Mouse (Mus musculus) kidney, adult 2 months (tissue): ENCODE data around the gene Aimp2. TPM values are rescaled to one million over a fixed set of nuclear protein-coding genes. Genes with fewer than 3 reads are reported as not detected.

ENCODE experiments used
- DNase-seq: peaks from one replicate; pipeline ENCODE4 v3.0.0; 2021
- H3K27ac ChIP-seq: fragments of 200-500 bp; 2 replicates; pipeline ENCODE4 v1.5.1; 2012; ENCODE audit warnings: low read depth, low read length, control low read depth, inconsistent platforms; ENCODE audit not compliant: insufficient read depth
- H3K27me3 ChIP-seq: fragments of 200-500 bp; replicated peaks from 2 replicates; pipeline ENCODE4 v1.6.1; 2012; ENCODE audit warnings: mild to moderate bottlenecking, moderate library complexity, low read length, inconsistent platforms; ENCODE audit not compliant: control insufficient read depth, insufficient read depth
- H3K36me3 ChIP-seq: fragments of 200-500 bp; 2 replicates; pipeline ENCODE4 v1.6.1; 2012; ENCODE audit warnings: mild to moderate bottlenecking, moderate library complexity, low read length, inconsistent platforms; ENCODE audit not compliant: control insufficient read depth, insufficient read depth
- H3K4me1 ChIP-seq: fragments of 200-500 bp; 2 replicates; pipeline ENCODE4 v1.6.1; 2011; ENCODE audit warnings: low read length; ENCODE audit not compliant: control insufficient read depth, insufficient read depth
- H3K4me3 ChIP-seq: fragments of 200-500 bp; 2 replicates; pipeline ENCODE4 v1.5.1; 2011; ENCODE audit warnings: mild to moderate bottlenecking, low read depth, low read length, control low read depth; ENCODE audit not compliant: insufficient read depth
- CTCF ChIP-seq: fragments of 200-500 bp; conservative IDR thresholded peaks from 2 replicates; pipeline ENCODE4 v1.5.1; 2011; ENCODE audit warnings: low read depth, mild to moderate bottlenecking, control low read depth, low read length, moderate library complexity, mixed read lengths; ENCODE audit not compliant: insufficient read depth, insufficient read length
- POLR2A ChIP-seq: fragments of 200-500 bp; IDR thresholded peaks from one replicate; pipeline ENCODE4 v1.6.1; 2011; ENCODE audit warnings: low read depth, low read length, control low read depth
- WGBS: fragments of 180-500 bp; shearing (Covaris S2); methylation state at CpG from one replicate; pipeline ENCODE4 v1.1.7; 2018; 5-methylcytosine and 5-hydroxymethylcytosine counted together
- polyA plus RNA-seq: library from polyadenylated mRNA; depleted of rRNA; stranded (reverse); fragments of >200 nt; gene quantifications from 2 replicates; pipeline ENCODE4 v1.2.3, GENCODE M21; 2012

Gene Aimp2
- polyA plus RNA-seq, 1 experiment: 41.9 TPM

DNA sequence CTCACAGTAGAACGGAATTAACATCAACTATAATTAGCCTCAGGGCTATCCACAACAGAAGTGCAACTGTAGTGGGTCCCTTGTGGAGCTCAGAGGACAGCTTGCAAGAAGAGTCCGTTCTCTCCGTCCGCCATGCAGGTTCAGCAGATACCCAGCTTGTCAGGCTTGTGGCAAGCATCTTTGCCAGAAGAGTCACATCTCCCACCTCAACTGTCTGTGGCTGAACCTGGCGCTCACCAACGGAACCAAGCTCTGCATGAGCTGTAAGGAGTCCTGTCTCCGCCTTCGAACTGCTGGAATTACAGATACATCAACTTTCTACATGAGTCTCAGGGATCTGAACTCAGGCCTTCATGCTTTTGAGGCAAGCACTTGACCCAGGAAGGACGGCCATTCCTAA, 26.5 kb upstream of the Aimp2 start:
- Histone ChIP-seq H3K4me3 (no peak overlapping the region), H3K4me1 (no peaks in the 10 kb centered on the region), H3K27ac (no peak overlapping the region), H3K27me3 (no peaks in the 10 kb centered on the region), H3K36me3 (no peaks in the 10 kb centered on the region)
- no peak for TF ChIP-seq CTCF
- DNase-seq: no peak
- WGBS: 86% methylated on average over 9 of the region's 9 CpGs

DNA sequence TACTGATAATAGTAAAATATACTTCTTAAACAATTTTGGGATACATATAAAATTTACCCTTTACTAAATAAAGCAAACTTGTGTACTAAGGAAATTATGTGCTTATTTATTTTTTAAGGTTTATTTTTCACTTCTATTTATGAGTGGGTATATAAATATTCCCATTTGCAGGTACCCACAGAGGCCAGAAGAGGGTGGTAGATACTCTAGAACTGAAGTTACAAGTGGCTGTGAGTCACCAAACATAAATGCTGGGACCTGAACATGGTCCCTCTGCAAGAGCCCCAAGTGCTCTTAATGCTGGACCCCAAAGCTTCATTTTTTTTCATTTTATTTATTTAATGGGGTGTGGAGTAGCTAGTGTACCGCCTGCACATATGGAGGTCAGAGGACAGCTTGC, 24.2 kb upstream of the Aimp2 start:
- Histone ChIP-seq H3K4me3 (no peak overlapping the region), H3K36me3 (no peaks in the 10 kb centered on the region), H3K4me1 (no peaks in the 10 kb centered on the region), H3K27me3 (no peaks in the 10 kb centered on the region), H3K27ac (no peak overlapping the region)
- no peak for DNase-seq
- WGBS: 94% methylated on average over 1 of the region's 1 CpGs
- no peak for TF ChIP-seq POLR2A
- TF ChIP-seq CTCF: no peak

DNA sequence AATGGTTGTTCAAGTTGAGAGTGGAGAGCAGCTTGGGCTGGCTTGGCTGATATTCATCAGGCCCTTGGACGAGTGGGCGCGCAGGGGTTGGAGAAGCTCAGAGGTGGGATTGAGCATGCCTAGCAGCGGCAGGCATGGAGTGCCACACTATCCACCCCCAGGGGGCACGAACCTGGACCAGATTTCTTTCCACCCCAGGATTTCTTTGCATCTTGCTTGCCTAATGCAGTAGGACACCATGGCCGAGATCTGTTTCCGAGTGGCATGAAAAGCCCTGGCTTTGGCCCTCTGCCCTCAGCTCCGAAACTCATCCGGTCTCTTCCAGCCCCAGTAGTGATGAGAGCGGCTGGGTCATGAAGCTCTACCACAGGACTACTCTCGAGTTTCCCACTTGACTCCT, 23.8 kb upstream of the Aimp2 start:
- TF ChIP-seq POLR2A (no peak), CTCF (no peak)
- no peaks in the 10 kb centered on the region for H3K27me3 ChIP-seq
- H3K36me3 ChIP-seq: no peaks in the 10 kb centered on the region
- H3K4me3 ChIP-seq: no peak overlapping the region
- H3K4me1 ChIP-seq: no peaks in the 10 kb centered on the region
- no peak overlapping the region for H3K27ac ChIP-seq
- WGBS: 85% methylated on average over 11 of the region's 11 CpGs
- DNase-seq: no peak

DNA sequence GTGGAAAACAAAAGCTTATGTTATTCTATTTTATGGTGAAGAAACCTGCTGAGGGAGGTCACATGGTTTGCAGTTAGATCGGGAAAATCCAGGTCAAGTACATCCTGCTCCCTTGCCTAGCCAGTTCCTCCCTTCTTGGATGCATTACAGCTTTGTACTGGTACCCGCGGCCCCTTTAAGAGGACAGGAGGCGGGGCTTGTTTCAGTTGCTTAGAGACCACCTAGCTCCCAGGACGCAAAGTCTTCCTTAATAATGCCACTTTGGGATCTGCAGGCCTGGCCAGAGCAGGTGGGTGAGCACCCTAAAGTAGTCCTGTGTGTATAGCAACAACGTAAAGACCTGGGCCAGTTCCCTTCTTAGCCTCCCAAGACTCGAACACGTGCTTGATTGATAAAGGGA, 23.2 kb upstream of the Aimp2 start, which contains the start of gene Rsph10b:
TSS of gene Rsph10b (plus strand) at position 205 of the 400 bp plus-strand sequence.
- Histone ChIP-seq H3K27ac (no peak within 1 kb of the TSS), H3K4me3 (no peak within 1 kb of the TSS), H3K27me3 (no peaks in the 10 kb centered on the region), H3K4me1 (no peaks in the 10 kb centered on the region), H3K36me3 (no peaks in the 10 kb centered on the region; the same call in 1 of the 2 replicates)
- TF ChIP-seq CTCF (no peak), POLR2A (no peak)
- 26% methylated on average over 8 of the region's 8 CpGs for WGBS
- peak; percentile 3 for DNase-seq

DNA sequence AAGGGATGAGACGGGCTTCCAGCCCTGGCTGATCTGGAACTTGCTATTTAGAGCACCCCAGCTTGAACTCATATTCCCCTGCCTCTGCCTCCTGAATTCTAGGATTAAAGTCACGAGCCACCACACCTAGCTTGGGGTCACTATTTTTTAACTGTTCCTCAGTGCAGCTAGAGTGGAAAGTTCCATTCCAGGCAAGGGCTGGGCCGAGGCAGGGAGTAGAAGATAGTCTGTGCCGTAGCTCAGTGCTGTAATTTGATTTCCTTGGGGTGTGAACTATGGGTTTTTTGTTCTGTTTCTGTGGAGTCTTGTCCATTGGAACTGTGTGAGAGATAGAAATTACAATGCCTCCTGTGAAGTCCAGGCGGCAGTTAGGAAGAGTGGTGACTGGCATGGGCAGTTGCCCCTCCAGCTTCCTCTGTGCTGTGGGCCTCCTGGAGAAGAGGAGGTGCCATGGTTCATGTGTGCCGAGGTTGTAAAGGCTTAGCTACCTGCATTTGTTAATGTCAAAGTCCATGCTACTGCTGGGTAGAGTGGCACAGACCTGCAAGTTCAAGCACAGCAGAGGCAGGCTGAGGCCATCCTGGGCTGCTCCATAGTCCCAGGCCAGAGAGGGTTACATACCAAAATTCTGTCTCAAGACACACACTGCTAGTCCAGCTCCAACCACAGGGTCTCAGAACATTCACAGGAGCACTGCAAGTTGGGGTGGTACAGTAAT, 22.4 kb upstream of the Aimp2 start:
- Histone ChIP-seq H3K36me3 (no peaks in the 10 kb centered on the region; the same call in 1 of the 2 replicates), H3K4me3 (no peak overlapping the region), H3K4me1 (no peaks in the 10 kb centered on the region), H3K27me3 (no peaks in the 10 kb centered on the region), H3K27ac (no peak overlapping the region)
- no peak for TF ChIP-seq CTCF
- no peak for TF ChIP-seq POLR2A
- WGBS: 83% methylated on average over 6 of the region's 6 CpGs
- DNase-seq: no peak

DNA sequence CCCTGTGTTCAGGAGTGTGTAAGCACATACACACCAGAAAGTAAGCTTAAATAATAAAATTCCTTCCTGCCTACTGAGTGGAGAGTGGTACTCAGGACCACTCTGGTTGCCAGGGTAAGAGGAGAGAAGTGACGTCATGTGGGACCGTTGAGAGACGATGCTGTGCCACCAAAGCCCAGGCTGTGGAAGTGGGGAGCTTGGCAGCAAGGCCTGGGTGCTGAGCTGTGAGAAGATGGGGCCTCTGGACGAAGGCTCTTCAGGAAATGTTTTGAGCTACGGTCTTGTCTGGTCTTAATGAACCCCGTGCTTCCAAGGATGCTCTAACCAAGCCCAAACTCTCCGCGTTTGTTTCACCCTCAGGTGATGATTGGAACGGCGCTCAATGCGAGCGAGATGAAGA, 21.0 kb upstream of the Aimp2 start:
- Histone ChIP-seq H3K27me3 (no peaks in the 10 kb centered on the region), H3K36me3 (no peaks in the 10 kb centered on the region; the same call in 1 of the 2 replicates), H3K4me1 (no peaks in the 10 kb centered on the region), H3K4me3 (no peak overlapping the region), H3K27ac (no peak overlapping the region)
- no peak for TF ChIP-seq CTCF
- no peak for TF ChIP-seq POLR2A
- WGBS: 94% methylated on average over 12 of the region's 12 CpGs
- no peak for DNase-seq

DNA sequence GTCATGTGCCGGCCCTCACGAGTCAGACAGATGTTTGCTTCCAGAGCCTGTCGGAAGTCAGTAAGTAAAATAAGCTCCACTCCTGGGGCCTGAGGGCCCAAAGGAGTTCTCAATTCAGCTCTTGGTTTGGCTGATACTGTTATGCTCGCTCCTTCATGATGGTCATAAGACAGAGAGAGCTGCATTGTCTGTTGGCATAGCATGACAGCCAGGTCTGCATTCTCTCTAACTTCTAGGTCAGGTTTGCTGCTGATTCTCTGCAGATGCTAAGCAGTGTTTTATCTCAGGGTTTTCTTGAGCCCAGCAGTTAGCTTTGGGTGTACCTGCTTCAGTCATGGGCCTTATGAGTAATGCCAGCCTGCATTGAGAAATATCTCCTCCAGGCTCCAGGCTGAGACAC, 19.6 kb upstream of the Aimp2 start:
- DNase-seq: no peak
- WGBS: 93% methylated on average over 4 of the region's 4 CpGs
- Histone ChIP-seq H3K27me3 (no peaks in the 10 kb centered on the region), H3K36me3 (no peaks in the 10 kb centered on the region; the same call in 1 of the 2 replicates), H3K4me3 (no peak overlapping the region), H3K27ac (no peak overlapping the region), H3K4me1 (no peaks in the 10 kb centered on the region)
- no peak for TF ChIP-seq CTCF
- no peak for TF ChIP-seq POLR2A

DNA sequence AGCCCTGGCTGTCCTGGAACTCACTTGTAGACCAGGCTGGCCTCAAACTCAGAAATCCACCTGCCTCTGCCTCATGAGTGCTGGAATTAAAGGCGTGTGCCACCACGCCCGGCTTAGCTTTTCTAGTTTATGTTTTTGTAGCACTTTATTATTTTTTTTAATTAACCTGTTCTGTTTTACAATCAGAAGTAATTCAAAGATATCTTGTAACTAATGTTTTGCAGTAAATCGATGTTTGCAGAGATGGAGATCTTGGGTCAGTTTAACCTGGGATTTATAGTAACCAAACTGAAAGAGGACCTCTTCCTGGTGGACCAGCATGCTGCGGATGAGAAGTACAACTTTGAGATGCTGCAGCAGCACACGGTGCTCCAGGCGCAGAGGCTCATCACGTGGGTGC, 18.2 kb upstream of the Aimp2 start, which contains the start of gene Gm42421:
TSS of gene Gm42421 (plus strand) at position 301 of the 400 bp plus-strand sequence.
- TF ChIP-seq POLR2A (no peak), CTCF (no peak)
- DNase-seq: no peak
- H3K36me3 ChIP-seq: no peaks in the 10 kb centered on the region; the same call in 1 of the 2 replicates
- no peak within 1 kb of the TSS for H3K27ac ChIP-seq
- H3K4me3 ChIP-seq: no peak within 1 kb of the TSS
- 93% methylated on average over 8 of the region's 8 CpGs for WGBS
- no peaks in the 10 kb centered on the region for H3K4me1 ChIP-seq
- no peaks in the 10 kb centered on the region for H3K27me3 ChIP-seq
